In the genomic region with DNA sequence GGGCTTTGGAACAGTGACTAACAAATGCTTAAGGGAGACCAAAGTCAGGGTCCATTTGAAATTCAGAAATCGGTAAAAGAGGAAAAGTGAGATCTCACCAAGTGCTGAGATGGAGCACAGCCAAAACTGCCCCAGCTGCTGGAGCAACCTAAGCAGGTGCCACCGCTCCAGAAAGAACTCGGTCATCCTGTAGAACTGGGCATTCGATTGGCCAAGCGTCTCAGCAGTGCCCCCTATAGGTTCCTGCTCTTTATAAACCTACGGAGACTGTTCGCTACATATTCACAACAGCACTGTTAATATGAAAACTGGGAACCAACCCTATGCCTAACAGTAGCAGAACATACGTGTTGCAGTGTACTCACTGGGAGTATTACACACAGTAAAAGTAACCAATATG, we compare ENCODE assay signal across 15 mouse cellular contexts.
DNase-seq lines count a peak whose midpoint lies in the region; ATAC-seq and TF ChIP-seq lines count a peak whose summit lies in the region.
"Had no signal": no experiment of that assay in that cellular context is flagged by ENCODE, and none has a peak within 500 bp of the region (broad histone marks: within the 10 kb centered on the region; RNA-seq: fewer than 3 reads in every experiment).

No protein-coding gene starts in this region.

- no peaks in the 10 kb centered on the region for H3K27me3 ChIP-seq in intestine, embryonic 14.5 days (replicated peaks; ENCODE audit: control insufficient read depth, insufficient read depth, low read length)
- H3K27me3 ChIP-seq in intestine, embryonic 15.5 days (replicated peaks) = no peaks in the 10 kb centered on the region
- no peaks in the 10 kb centered on the region for H3K27me3 ChIP-seq in lung, embryonic 14.5 days (ENCODE audit: insufficient read depth, low read length)
- no peaks in the 10 kb centered on the region for H3K27me3 ChIP-seq in CH12.LX (replicated peaks)
- H3K27me3 ChIP-seq: embryonic facial prominence, embryonic 12.5 days; limb, embryonic 12.5 days had no signal

- peak; percentile 37 for TF ChIP-seq CTCF in lung, embryonic 14.5 days (IDR thresholded peaks at IDR 0.05; ENCODE audit: low read depth)
- peak in 1 of 2 experiments; percentile 47; a peak in 1 of 4 replicates for TF ChIP-seq CTCF in CH12.LX (conservative IDR thresholded peaks at IDR 0.05 in 1 of 2, IDR thresholded peaks at IDR 0.05 in 1 of 2; ENCODE audit: low read depth in 2 of 2, low read length in 2 of 2)

- H3K36me3 ChIP-seq in intestine, embryonic 14.5 days (ENCODE audit: control insufficient read depth, insufficient read depth, low read length) = peaks cover 65% of the 10 kb centered on the region
- peaks cover 27% of the 10 kb centered on the region for H3K36me3 ChIP-seq in intestine, embryonic 15.5 days
- peaks cover 54% of the 10 kb centered on the region for H3K36me3 ChIP-seq in lung, embryonic 14.5 days (ENCODE audit: insufficient read depth)
- H3K36me3 ChIP-seq in CH12.LX (replicated peaks in 1 of 2; ENCODE audit: control insufficient read depth in 1 of 2, insufficient read depth in 1 of 2, low read length in 1 of 2) = peaks cover 43 to 79% of the 10 kb centered on the region in 2 experiments

- H3K4me2 ChIP-seq in intestine, embryonic 14.5 days (ENCODE audit: low read length) = no peak overlapping the region
- H3K4me2 ChIP-seq in intestine, embryonic 15.5 days (replicated peaks) = no peak overlapping the region
- H3K4me2 ChIP-seq in lung, embryonic 14.5 days = no peak overlapping the region
- no peak overlapping the region for H3K4me2 ChIP-seq in CH12.LX (ENCODE audit: insufficient read depth, low read depth, poor library complexity, severe bottlenecking)
- H3K4me2 ChIP-seq: embryonic facial prominence, embryonic 12.5 days; limb, embryonic 12.5 days had no signal

- H3K9ac ChIP-seq in intestine, embryonic 14.5 days (ENCODE audit: low read length) = no peak overlapping the region
- no peak overlapping the region for H3K9ac ChIP-seq in intestine, embryonic 15.5 days
- no peak overlapping the region for H3K9ac ChIP-seq in lung, embryonic 14.5 days
- no peak overlapping the region for H3K9ac ChIP-seq in CH12.LX (ENCODE audit: insufficient read depth, low read depth)
- H3K9ac ChIP-seq: embryonic facial prominence, embryonic 12.5 days; limb, embryonic 12.5 days had no signal

- no peaks in the 10 kb centered on the region for H3K79me2 ChIP-seq in CH12.LX (replicated peaks; ENCODE audit: control insufficient read depth, extremely low read depth, insufficient read depth, poor library complexity, severe bottlenecking)

- no peak for TF ChIP-seq POLR2A in CH12.LX (IDR thresholded peaks at IDR 0.05; ENCODE audit: low read depth, low read length)

- H3K4me3 ChIP-seq in intestine, embryonic 14.5 days (ENCODE audit: low read depth, low read length) = no peak overlapping the region
- no peak overlapping the region for H3K4me3 ChIP-seq in intestine, embryonic 15.5 days (replicated peaks)
- H3K4me3 ChIP-seq in lung, embryonic 14.5 days (ENCODE audit: low read depth, low read length) = no peak overlapping the region
- H3K4me3 ChIP-seq in CH12.LX (replicated peaks in 1 of 3; ENCODE audit: low read depth in 2 of 3, low read length in 2 of 3, poor library complexity in 1 of 3) = no peak overlapping the region
- H3K4me3 ChIP-seq: embryonic facial prominence, embryonic 12.5 days; forebrain, embryonic 10.5 days; limb, embryonic 12.5 days; myocyte had no signal

- H3K27ac ChIP-seq in intestine, embryonic 14.5 days (ENCODE audit: low read depth) = no peak overlapping the region
- H3K27ac ChIP-seq in intestine, embryonic 15.5 days = no peak overlapping the region
- H3K27ac ChIP-seq in lung, embryonic 14.5 days (ENCODE audit: low read depth) = no peak overlapping the region
- H3K27ac ChIP-seq in CH12.LX (ENCODE audit: insufficient read depth, low read depth) = no peak overlapping the region
- H3K27ac ChIP-seq: embryonic facial prominence, embryonic 12.5 days; forebrain, embryonic 10.5 days; limb, embryonic 12.5 days had no signal

- dilution Hi-C loops in CH12.LX (cut with MboI; ENCODE audit: extremely low pct_ligation_motif_present, extremely low pct_unique_long_range_greater_than_20kb, low sequenced_read_pairs) = no loop called here

- WGBS in intestine, embryonic 14.5 days = 96% methylated on average over 8 of the region's 8 CpGs
- 96% methylated on average over 8 of the region's 8 CpGs for WGBS in intestine, embryonic 15.5 days
- WGBS in lung, embryonic 14.5 days = 93% methylated on average over 8 of the region's 8 CpGs

- no peak for ATAC-seq in intestine, embryonic 14.5 days (replicated peaks; ENCODE audit: low FRiP score, low TSS enrichment, low read depth)
- no peak for ATAC-seq in intestine, embryonic 15.5 days
- ATAC-seq in lung, embryonic 14.5 days (ENCODE audit: insufficient read depth) = no peak

- no peaks in the 10 kb centered on the region for H3K4me1 ChIP-seq in intestine, embryonic 14.5 days (replicated peaks; ENCODE audit: control insufficient read depth, insufficient read depth, low read length)
- H3K4me1 ChIP-seq in intestine, embryonic 15.5 days (replicated peaks) = no peaks in the 10 kb centered on the region
- no peaks in the 10 kb centered on the region for H3K4me1 ChIP-seq in lung, embryonic 14.5 days (ENCODE audit: insufficient read depth)
- H3K4me1 ChIP-seq in CH12.LX (ENCODE audit: control insufficient read depth in 1 of 2, insufficient read depth in 2 of 2) = peaks cover 0 to 20% of the 10 kb centered on the region in 2 experiments; a peak in 2 of 4 replicates

- no peaks in the 10 kb centered on the region for H3K9me3 ChIP-seq in intestine, embryonic 14.5 days (ENCODE audit: control insufficient read depth, low read length)
- no peaks in the 10 kb centered on the region for H3K9me3 ChIP-seq in intestine, embryonic 15.5 days
- H3K9me3 ChIP-seq in lung, embryonic 14.5 days (ENCODE audit: low read depth, low read length) = no peaks in the 10 kb centered on the region
- no peaks in the 10 kb centered on the region for H3K9me3 ChIP-seq in CH12.LX (replicated peaks; ENCODE audit: low read length)
- H3K9me3 ChIP-seq: embryonic facial prominence, embryonic 12.5 days; forebrain, embryonic 10.5 days; limb, embryonic 12.5 days had no signal

- in situ Hi-C loops in CH12.LX (cut with MboI; ENCODE audit: low pct_ligation_motif_present, low pct_unique_long_range_greater_than_20kb, low sequenced_read_pairs) = no loop called here

- peak; percentile 36 for DNase-seq in intestine, embryonic 14.5 days (ENCODE audit: low spot score)
- peak; percentile 15 for DNase-seq in lung, embryonic 14.5 days
- DNase-seq in lung, postnatal 25 days (ENCODE audit: low spot score) = no peak
- no peak for DNase-seq in CH12.LX (ENCODE audit: extremely low read depth)
- DNase-seq in induced T-regulatory cell, adult 2 months (ENCODE audit: low read depth) = peak; percentile 4
- no peak for DNase-seq in urinary bladder, postnatal 10 days (ENCODE audit: low spot score)
- no peak for DNase-seq in urinary bladder, postnatal 14 days (ENCODE audit: low spot score)
- DNase-seq: adrenal gland, adult 8-10 months; cerebellum, postnatal 14 days; right cerebral cortex, postnatal 4 days had no signal

- TF ChIP-seq EP300 in CH12.LX (IDR thresholded peaks at IDR 0.05; ENCODE audit: low read length) = no peak

- TF ChIP-seq RAD21 in CH12.LX (IDR thresholded peaks at IDR 0.05; ENCODE audit: low read depth, low read length) = no peak; the same call in none of the 2 replicates

TF ChIP-seq in CH12.LX, 34 proteins besides CTCF, POLR2A, EP300 and RAD21:
- TF ChIP-seq POLR2AphosphoS2 (IDR thresholded peaks at IDR 0.05; ENCODE audit: low read depth, low read length) = no peak
- TF ChIP-seq HCFC1 (IDR thresholded peaks at IDR 0.05; ENCODE audit: low read depth, low read length) = no peak
- peak; percentile 9; the same call in 1 of the 2 replicates for TF ChIP-seq SMC3 (IDR thresholded peaks at IDR 0.05; ENCODE audit: low read depth, low read length)
- TF ChIP-seq USF1 (IDR thresholded peaks at IDR 0.05; ENCODE audit: low read depth, low read length) = no peak
- TF ChIP-seq CHD2 (IDR thresholded peaks at IDR 0.05; ENCODE audit: low read length) = no peak
- TF ChIP-seq IRF4 (IDR thresholded peaks at IDR 0.05; ENCODE audit: low read depth, low read length) = no peak

Comparison
In these comparisons a context has a peak if more than half of its experiments do, and no peak if none do; other contexts are left out.
1. DNase-seq: peak in intestine, embryonic 14.5 days (single experiment), lung, embryonic 14.5 days (single experiment) and induced T-regulatory cell, adult 2 months (single experiment); none in lung, postnatal 25 days (single experiment), CH12.LX (single experiment), urinary bladder, postnatal 10 days (single experiment) and urinary bladder, postnatal 14 days (single experiment).